Mouse (Mus musculus) G1E-ER4 (cell line): ENCODE measurements around the gene Tas2r123. TPM values are rescaled to one million over a fixed set of nuclear protein-coding genes. Genes with fewer than 3 reads are reported as not detected.

Source experiments
- GATA1 ChIP-seq: IDR thresholded peaks from one replicate; pipeline ENCODE4 v1.8.0; 2012; ENCODE audit warnings: low read length, inconsistent platforms
- polyA plus RNA-seq: library from polyadenylated mRNA; stranded (reverse); fragments of >175 nt; gene quantifications from 2 replicates; pipeline ENCODE4 v1.2.3, GENCODE M21; 2012

The Tas2r123 gene
- polyA plus RNA-seq: not detected in 2 replicates

DNA sequence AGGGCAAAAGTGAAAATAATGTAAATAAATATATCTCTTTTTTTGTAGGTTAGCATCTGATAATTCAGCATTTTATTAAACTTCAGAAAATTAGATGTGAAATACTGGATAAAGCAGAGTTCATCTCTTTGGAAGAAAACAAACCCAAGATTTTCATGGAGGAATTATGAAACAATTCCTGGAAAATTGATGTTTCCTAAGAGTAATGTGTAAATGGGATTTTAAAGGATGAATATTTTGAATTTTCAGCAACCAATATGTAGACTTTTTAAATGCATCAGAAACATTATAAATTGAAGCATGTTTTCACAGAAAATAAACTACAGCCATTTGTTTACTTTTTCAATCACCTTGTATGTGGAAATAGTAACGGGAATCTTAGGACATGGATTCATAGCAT lies at the start of gene Tas2r123:
Gene Tas2r123 (plus strand): TSS at position 301 of the 400 bp plus-strand sequence.
- no peak for TF ChIP-seq GATA1

DNA sequence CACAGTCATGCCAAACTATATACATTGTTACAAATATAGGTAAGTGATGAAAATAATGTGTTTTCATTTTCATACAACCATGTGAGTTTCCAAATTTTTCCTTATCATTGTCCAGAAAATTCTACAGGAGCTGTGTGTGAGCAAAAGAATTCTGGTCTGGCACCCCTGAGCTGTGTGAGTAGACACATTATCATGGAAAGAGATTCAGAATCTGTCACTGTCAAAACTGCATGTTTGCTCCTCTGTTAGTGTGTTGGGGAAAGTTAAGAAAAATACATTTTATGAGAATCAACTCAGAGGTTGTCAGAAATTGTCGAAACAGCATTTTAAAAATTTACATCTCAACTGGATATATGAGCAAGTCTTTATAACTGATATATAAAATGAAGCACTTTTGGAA lies 44.4 kb upstream of the Tas2r123 start, which contains the start of gene Tas2r117:
Gene Tas2r117 (plus strand): TSS at position 301 of the 400 bp plus-strand sequence.
- TF ChIP-seq GATA1: no peak

GRCm38 (mm10) chr6:132855138-132855537 lies 8.2 kb downstream of the Tas2r123 start, which contains the start of gene Tas2r116:
Gene Tas2r116, plus strand, starts transcription at chr6:132855438.
- no peak for TF ChIP-seq GATA1

- TF ChIP-seq GATA1: no peak
Observed at GRCm38 (mm10) chr6:132867708-132868107, 20.8 kb downstream of the Tas2r123 start, which contains the start of gene Tas2r110. Gene Tas2r110, plus strand, starts transcription at chr6:132868008.

DNA sequence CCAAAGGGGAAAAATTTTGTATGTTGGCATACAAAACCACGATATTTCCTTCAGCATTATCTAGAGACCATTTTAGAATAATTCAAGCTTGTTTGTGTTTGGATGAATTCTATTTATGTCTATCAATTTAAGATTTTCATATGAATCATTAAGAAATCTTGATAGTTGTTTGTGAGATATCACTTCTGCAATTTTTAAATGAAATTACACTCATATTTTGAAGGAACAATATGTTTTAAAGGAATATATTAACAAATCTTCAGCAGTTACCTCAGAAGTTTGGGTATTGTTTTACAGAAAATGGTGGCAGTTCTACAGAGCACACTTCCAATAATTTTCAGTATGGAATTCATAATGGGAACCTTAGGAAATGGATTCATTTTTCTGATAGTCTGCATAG lies 45.8 kb downstream of the Tas2r123 start, which contains the start of gene Tas2r113:
Gene Tas2r113 (plus strand): TSS at position 301 of the 400 bp plus-strand sequence.
- TF ChIP-seq GATA1: no peak

Other genes with a start within 250 kb of the Tas2r123 start
- not detected in 2 replicates for gene A630073D07Rik, start 195.6 kb upstream of the Tas2r123 start, polyA plus RNA-seq
- gene Tas2r120, start 190.2 kb upstream of the Tas2r123 start, polyA plus RNA-seq: not detected in 2 replicates
- gene Tas2r121, start 146.1 kb upstream of the Tas2r123 start, polyA plus RNA-seq: not detected in 2 replicates
- gene Tas2r122, start 135.2 kb upstream of the Tas2r123 start, polyA plus RNA-seq: not detected in 2 replicates
- gene Tas2r115, start 109.1 kb upstream of the Tas2r123 start, polyA plus RNA-seq: not detected in 2 replicates
- gene Tas2r124, start 92.4 kb upstream of the Tas2r123 start, polyA plus RNA-seq: not detected in 2 replicates
- not detected in 2 replicates for gene Tas2r102, start 85.0 kb upstream of the Tas2r123 start, polyA plus RNA-seq
- not detected in 2 replicates for gene Tas2r136, start 69.0 kb upstream of the Tas2r123 start, polyA plus RNA-seq
- gene Tas2r117, start 44.3 kb upstream of the Tas2r123 start, polyA plus RNA-seq: not detected in 2 replicates
- gene Tas2r116, start 8.3 kb downstream of the Tas2r123 start, polyA plus RNA-seq: not detected in 2 replicates
- not detected in 2 replicates for gene Tas2r110, start 20.9 kb downstream of the Tas2r123 start, polyA plus RNA-seq
- not detected in 2 replicates for gene Tas2r113, start 45.9 kb downstream of the Tas2r123 start, polyA plus RNA-seq
- gene Tas2r125, start 62.5 kb downstream of the Tas2r123 start, polyA plus RNA-seq: not detected in 2 replicates
- not detected in 2 replicates for gene Tas2r129, start 104.0 kb downstream of the Tas2r123 start, polyA plus RNA-seq
- gene Tas2r131, start 110.8 kb downstream of the Tas2r123 start, polyA plus RNA-seq: not detected in 2 replicates
- gene Tas2r109, start 133.8 kb downstream of the Tas2r123 start, polyA plus RNA-seq: not detected in 2 replicates
- gene Tas2r103, start 190.0 kb downstream of the Tas2r123 start, polyA plus RNA-seq: not detected in 2 replicates
- gene Tas2r140, start 208.7 kb downstream of the Tas2r123 start, polyA plus RNA-seq: not detected in 2 replicates